26 mouse cellular contexts compared by ENCODE assay signal in the genomic region with DNA sequence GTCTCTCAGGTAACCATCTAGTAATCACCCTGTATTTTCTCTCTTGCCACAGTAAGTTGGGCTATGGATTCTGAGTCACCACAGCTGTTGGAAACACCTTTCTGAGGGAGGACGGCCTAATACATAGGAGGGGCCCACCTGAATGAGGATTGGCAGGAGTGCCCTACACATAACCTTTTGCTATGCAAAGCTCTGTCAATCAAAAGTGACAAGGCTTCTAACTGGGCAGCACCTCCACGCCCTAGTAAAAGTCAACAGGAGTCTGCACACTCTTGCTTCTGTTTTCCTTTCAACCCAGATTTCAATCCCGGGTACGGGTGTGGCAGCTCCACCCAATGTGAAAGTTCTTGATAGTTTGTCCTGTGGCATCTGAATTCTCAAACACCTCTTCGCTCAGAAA.
"Had no signal": no experiment of that assay in that cellular context is flagged by ENCODE, and none has a peak within 500 bp of the region (broad histone marks: within the 10 kb centered on the region; RNA-seq: fewer than 3 reads in every experiment).

No protein-coding gene starts in this region.

- ATAC-seq: hindbrain, embryonic 16.5 days; intestine, embryonic 16.5 days had no signal

- H3K27ac ChIP-seq: gastrocnemius, adult 2 months; heart, embryonic 10.5 days; hindbrain, embryonic 10.5 days; hindbrain, embryonic 12.5 days; hindbrain, embryonic 14.5 days; kidney, embryonic 15.5 days; kidney, postnatal 0 days; limb, embryonic 10.5 days; limb, embryonic 12.5 days had no signal

- H3K36me3 ChIP-seq: heart, embryonic 10.5 days; heart, embryonic 12.5 days; hindbrain, embryonic 10.5 days; hindbrain, embryonic 12.5 days; kidney, embryonic 15.5 days; limb, embryonic 10.5 days; limb, embryonic 12.5 days had no signal

- H3K9me3 ChIP-seq: heart, embryonic 10.5 days; heart, embryonic 12.5 days; hindbrain, embryonic 10.5 days; hindbrain, embryonic 12.5 days; kidney, embryonic 15.5 days; limb, embryonic 10.5 days; limb, embryonic 12.5 days had no signal

- H3K4me3 ChIP-seq: gastrocnemius, adult 2 months; heart, embryonic 10.5 days; heart, embryonic 12.5 days; hindbrain, embryonic 10.5 days; hindbrain, embryonic 12.5 days; kidney, embryonic 15.5 days; limb, embryonic 10.5 days; limb, embryonic 12.5 days had no signal

- H3K9ac ChIP-seq: heart, embryonic 12.5 days; hindbrain, embryonic 12.5 days; hindbrain, embryonic 14.5 days; kidney, embryonic 15.5 days; limb, embryonic 12.5 days had no signal

- H3K4me1 ChIP-seq: heart, embryonic 10.5 days; heart, embryonic 12.5 days; hindbrain, embryonic 10.5 days; hindbrain, embryonic 12.5 days; kidney, embryonic 15.5 days; limb, embryonic 10.5 days; limb, embryonic 12.5 days had no signal

- H3K27me3 ChIP-seq: heart, embryonic 12.5 days; hindbrain, embryonic 12.5 days; kidney, embryonic 15.5 days; limb, embryonic 12.5 days had no signal

- DNase-seq: gastrocnemius, adult 2 months; gastrocnemius, postnatal 10 days; gastrocnemius, postnatal 25 days; heart, adult 18-20 months; heart, postnatal 10 days; heart, postnatal 4 days; kidney, adult 11 months; kidney, adult 2 months; kidney, adult 9 months; kidney, postnatal 14 days; kidney, postnatal 36 days; layer of hippocampus, adult 9-11 months; layer of hippocampus, postnatal 36 days; liver had no signal

- H3K4me2 ChIP-seq: heart, embryonic 12.5 days; hindbrain, embryonic 12.5 days; hindbrain, embryonic 14.5 days; kidney, embryonic 15.5 days; limb, embryonic 12.5 days; liver, embryonic 11.5 days had no signal
